Mouse (Mus musculus): ENCODE measurements at regions not wholly inside any gene's neighbourhood (a gene's known extent, or its start where the extent isn't known, plus 50 kb on each side); places are given as distances from the start of the nearest gene placed in this dataset.

GRCm38 (mm10) chr13:31317066-31317465 lies 238.9 kb upstream of the Foxq1 start:
- no peaks in the 10 kb centered on the region for H3K4me1 ChIP-seq (ENCODE audit: control insufficient read depth, insufficient read depth, low read length)
- TF ChIP-seq CTCF (IDR thresholded peaks at IDR 0.05; ENCODE audit: borderline replicate concordance, insufficient read depth, low read length) (no peak), POLR2A (IDR thresholded peaks at IDR 0.05; ENCODE audit: low read depth, low read length) (no peak)

GRCm38 (mm10) chr13:31318008-31318407 lies 237.9 kb upstream of the Foxq1 start:
- H3K27ac ChIP-seq (ENCODE audit: insufficient read depth, low read length): no peak overlapping the region
- no peaks in the 10 kb centered on the region for H3K4me1 ChIP-seq (ENCODE audit: control insufficient read depth, insufficient read depth, low read length)
- H3K4me3 ChIP-seq (ENCODE audit: insufficient read depth, low read length): no peak overlapping the region
- TF ChIP-seq CTCF (IDR thresholded peaks at IDR 0.05; ENCODE audit: borderline replicate concordance, insufficient read depth, low read length): no peak
- no peak for TF ChIP-seq POLR2A (IDR thresholded peaks at IDR 0.05; ENCODE audit: low read depth, low read length)

More at GRCm38 (mm10) chr13:31317066-31317465, 238.9 kb upstream of the Foxq1 start:
- Histone ChIP-seq H3K4me3 (ENCODE audit: insufficient read depth, low read length) (no peak overlapping the region), H3K27ac (ENCODE audit: insufficient read depth, low read length) (no peak overlapping the region)

GRCm38 (mm10) chr13:31321411-31321810 lies 234.5 kb upstream of the Foxq1 start:
- Histone ChIP-seq H3K4me1 (ENCODE audit: control insufficient read depth, insufficient read depth, low read length) (no peaks in the 10 kb centered on the region), H3K4me3 (ENCODE audit: insufficient read depth, low read length) (no peak overlapping the region), H3K27ac (ENCODE audit: insufficient read depth, low read length) (no peak overlapping the region)
- no peak for TF ChIP-seq POLR2A (IDR thresholded peaks at IDR 0.05; ENCODE audit: low read depth, low read length)
- TF ChIP-seq CTCF (IDR thresholded peaks at IDR 0.05; ENCODE audit: borderline replicate concordance, insufficient read depth, low read length): no peak

GRCm38 (mm10) chr13:31326269-31326851 lies 229.6 kb upstream of the Foxq1 start:
- no peak overlapping the region for H3K27ac ChIP-seq (ENCODE audit: insufficient read depth, low read length)
- H3K4me1 ChIP-seq (ENCODE audit: control insufficient read depth, insufficient read depth, low read length): no peaks in the 10 kb centered on the region
- no peak overlapping the region for H3K4me3 ChIP-seq (ENCODE audit: insufficient read depth, low read length)
- TF ChIP-seq POLR2A (IDR thresholded peaks at IDR 0.05; ENCODE audit: low read depth, low read length) (no peak), CTCF (IDR thresholded peaks at IDR 0.05; ENCODE audit: borderline replicate concordance, insufficient read depth, low read length) (no peak)

DNA sequence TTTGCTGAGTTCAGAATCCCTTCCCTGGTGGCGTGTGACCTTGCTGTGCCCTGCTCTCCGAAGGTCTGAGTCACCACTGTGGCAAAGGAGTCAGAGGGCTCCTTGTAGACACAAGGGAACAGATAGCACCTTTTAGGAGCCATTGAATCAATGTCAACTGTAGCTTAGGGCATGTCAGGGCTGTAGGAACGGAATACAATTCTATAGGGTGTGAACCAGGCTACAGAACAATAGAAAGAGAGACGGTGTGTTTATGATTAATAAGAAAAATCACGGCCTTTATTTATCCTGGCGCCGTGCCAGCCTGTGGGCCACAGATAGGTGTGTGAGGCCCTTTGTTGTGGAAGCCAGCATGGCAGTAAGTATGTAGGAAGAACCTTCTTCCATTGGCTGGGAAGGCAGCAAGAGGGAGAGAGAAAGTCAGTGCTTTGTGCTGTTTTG lies 228.4 kb upstream of the Foxq1 start:
- no peak overlapping the region for H3K27ac ChIP-seq (ENCODE audit: insufficient read depth, low read length)
- no peak for TF ChIP-seq POLR2A (IDR thresholded peaks at IDR 0.05; ENCODE audit: low read depth, low read length)
- no peak for TF ChIP-seq CTCF (IDR thresholded peaks at IDR 0.05; ENCODE audit: borderline replicate concordance, insufficient read depth, low read length)

DNA sequence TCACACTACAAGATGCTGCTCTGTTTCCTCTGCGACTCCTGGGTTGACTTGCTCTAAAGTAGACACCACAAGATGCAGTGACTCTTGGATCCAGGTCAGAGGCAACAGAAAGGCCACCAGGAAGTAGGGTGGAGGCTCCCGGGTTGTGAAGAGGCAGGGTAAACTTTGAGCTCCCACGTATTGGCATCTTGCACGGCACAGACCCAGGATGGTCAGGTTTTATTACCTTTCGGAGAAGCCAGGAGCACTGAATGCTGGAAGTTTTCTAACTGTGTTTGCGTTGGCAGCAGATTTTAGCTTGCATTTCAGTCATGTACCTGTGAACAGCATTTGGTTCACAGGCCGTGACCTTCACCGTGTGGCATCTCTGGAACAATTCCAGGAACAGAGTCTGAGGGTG lies 227.2 kb upstream of the Foxq1 start:
- Histone ChIP-seq H3K27ac (ENCODE audit: insufficient read depth, low read length) (no peak overlapping the region), H3K4me3 (ENCODE audit: insufficient read depth, low read length) (no peak overlapping the region), H3K4me1 (ENCODE audit: control insufficient read depth, insufficient read depth, low read length) (no peaks in the 10 kb centered on the region)
- TF ChIP-seq POLR2A (IDR thresholded peaks at IDR 0.05; ENCODE audit: low read depth, low read length) (no peak), CTCF (IDR thresholded peaks at IDR 0.05; ENCODE audit: borderline replicate concordance, insufficient read depth, low read length) (no peak)

More for the DNA sequence above, 228.4 kb upstream of the Foxq1 start:
- Histone ChIP-seq H3K4me1 (ENCODE audit: control insufficient read depth, insufficient read depth, low read length) (no peaks in the 10 kb centered on the region), H3K4me3 (ENCODE audit: insufficient read depth, low read length) (no peak overlapping the region)

DNA sequence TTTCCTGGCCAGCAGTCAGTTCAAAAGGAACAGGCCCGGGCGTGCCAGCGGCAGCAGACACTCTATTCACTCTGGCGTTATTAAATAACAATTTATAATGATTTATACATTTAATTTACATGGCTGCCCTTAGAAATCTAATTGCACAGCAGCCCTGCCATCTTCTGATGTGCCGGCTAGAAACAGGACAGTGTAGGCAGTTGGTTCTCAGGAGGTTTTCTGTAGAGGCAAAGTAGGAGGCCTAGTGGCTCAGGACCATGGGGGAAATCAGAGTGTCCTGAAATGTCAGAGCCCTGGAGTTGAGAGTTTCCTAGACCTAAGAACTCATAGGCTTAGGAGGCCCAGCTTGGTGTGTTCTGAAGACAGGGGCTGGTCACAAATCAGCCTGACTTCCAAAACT lies 225.2 kb upstream of the Foxq1 start:
- no peak overlapping the region for H3K4me3 ChIP-seq (ENCODE audit: insufficient read depth, low read length)
- TF ChIP-seq POLR2A (IDR thresholded peaks at IDR 0.05; ENCODE audit: low read depth, low read length): no peak
- no peak for TF ChIP-seq CTCF (IDR thresholded peaks at IDR 0.05; ENCODE audit: borderline replicate concordance, insufficient read depth, low read length)
- H3K4me1 ChIP-seq (ENCODE audit: control insufficient read depth, insufficient read depth, low read length): no peaks in the 10 kb centered on the region
- no peak overlapping the region for H3K27ac ChIP-seq (ENCODE audit: insufficient read depth, low read length)

DNA sequence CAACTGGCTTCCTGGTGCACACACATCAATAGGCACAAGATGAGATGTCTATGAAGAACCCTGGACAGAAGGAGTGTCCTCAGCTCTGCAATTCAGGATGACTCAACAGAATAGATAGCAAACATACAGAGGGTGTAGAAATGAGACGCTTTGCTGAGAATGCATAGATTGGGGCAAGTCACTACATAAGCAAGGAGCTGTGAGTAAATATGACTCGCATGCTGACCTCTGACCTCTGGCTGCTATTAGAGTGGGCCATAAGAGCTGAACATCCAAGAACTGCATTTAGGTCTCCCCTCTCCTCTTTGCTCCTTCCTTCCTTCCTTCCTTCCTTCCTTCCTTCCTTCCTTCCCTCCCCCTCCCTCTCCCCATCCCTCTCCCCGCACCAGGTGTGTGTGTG lies 221.0 kb upstream of the Foxq1 start:
- Histone ChIP-seq H3K27ac (ENCODE audit: insufficient read depth, low read length) (no peak overlapping the region), H3K4me1 (ENCODE audit: control insufficient read depth, insufficient read depth, low read length) (no peaks in the 10 kb centered on the region), H3K4me3 (ENCODE audit: insufficient read depth, low read length) (no peak overlapping the region)
- TF ChIP-seq POLR2A (IDR thresholded peaks at IDR 0.05; ENCODE audit: low read depth, low read length) (no peak), CTCF (IDR thresholded peaks at IDR 0.05; ENCODE audit: borderline replicate concordance, insufficient read depth, low read length) (no peak)

DNA sequence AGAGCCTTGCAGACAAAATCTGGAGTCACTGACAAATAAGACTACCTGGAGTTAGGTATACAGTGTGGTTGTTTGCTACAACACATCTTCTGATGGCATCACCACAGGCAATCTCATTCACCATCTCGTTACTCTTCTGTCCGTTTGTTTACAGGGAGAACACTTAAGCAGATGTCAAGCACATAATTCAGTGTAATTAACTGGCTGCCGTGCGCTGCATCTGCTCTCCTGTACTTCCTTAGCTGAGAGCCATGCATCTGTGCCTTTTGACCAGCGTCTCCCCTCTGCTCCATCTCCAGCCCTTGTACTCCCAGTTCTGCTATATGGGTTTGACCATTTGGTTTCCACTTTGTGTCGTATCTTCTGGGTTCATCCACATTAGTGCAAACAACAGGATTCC lies 218.3 kb upstream of the Foxq1 start:
- Histone ChIP-seq H3K4me3 (ENCODE audit: insufficient read depth, low read length) (no peak overlapping the region), H3K4me1 (ENCODE audit: control insufficient read depth, insufficient read depth, low read length) (no peaks in the 10 kb centered on the region; the same call in 1 of the 2 replicates), H3K27ac (ENCODE audit: insufficient read depth, low read length) (no peak overlapping the region)
- TF ChIP-seq CTCF (IDR thresholded peaks at IDR 0.05; ENCODE audit: borderline replicate concordance, insufficient read depth, low read length): no peak
- TF ChIP-seq POLR2A (IDR thresholded peaks at IDR 0.05; ENCODE audit: low read depth, low read length): no peak

GRCm38 (mm10) chr13:31339386-31339785 lies 216.5 kb upstream of the Foxq1 start:
- Histone ChIP-seq H3K4me1 (ENCODE audit: control insufficient read depth, insufficient read depth, low read length) (no peaks in the 10 kb centered on the region; the same call in 1 of the 2 replicates), H3K27ac (ENCODE audit: insufficient read depth, low read length) (no peak overlapping the region)
- TF ChIP-seq CTCF (IDR thresholded peaks at IDR 0.05; ENCODE audit: borderline replicate concordance, insufficient read depth, low read length): no peak
- no peak for TF ChIP-seq POLR2A (IDR thresholded peaks at IDR 0.05; ENCODE audit: low read depth, low read length)

More at GRCm38 (mm10) chr13:31339386-31339785, 216.5 kb upstream of the Foxq1 start:
- no peak overlapping the region for H3K4me3 ChIP-seq (ENCODE audit: insufficient read depth, low read length)
